Mouse (Mus musculus): ENCODE results near the gene Prkag1.

Prkag1 gene

DNA sequence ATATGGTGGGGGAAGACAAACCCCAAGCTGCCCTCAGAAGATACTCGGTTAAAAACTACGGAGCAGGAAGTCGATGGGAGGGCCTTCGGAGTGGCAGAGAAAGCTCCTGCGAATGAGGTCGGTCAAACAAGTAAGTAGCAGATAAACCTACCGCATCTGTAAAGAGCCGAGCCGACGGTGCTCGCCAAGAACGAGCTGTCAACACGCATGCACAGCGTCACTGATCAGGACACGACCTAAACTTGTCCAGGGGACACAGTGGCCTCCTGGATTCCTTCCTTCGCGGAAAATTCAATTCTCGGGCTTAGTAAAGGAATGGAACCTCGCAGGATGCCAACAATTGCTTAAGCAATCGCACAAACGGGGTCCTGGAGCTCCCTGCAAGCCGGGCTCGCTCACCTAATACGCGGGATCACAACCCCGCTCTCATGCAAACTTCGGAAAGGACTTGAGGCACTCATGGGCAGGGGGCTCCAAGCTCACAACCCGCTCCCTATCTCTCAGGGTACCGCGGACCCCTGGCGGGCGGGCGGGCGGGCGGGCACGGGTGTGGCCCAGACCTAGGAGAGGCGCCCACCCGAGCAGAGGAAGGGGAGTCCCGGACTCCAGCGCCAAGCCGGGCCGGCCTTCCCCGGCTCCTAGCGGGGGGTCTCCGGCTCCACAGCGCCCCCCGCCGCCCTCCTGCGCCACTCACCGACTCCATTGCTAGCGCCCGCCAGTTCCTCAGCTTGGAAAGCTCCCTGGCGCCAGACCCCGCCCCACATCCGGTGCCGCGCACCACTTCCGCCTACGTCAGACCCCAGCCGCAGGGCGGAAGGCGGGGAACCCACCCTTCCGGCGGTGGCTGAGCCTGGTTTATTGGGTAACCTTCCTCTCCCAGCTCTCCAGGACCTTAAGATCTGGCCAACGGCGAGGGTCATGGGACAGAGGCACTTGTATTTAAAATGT, at the start of gene Prkag1:
TSS of gene Prkag1 (minus strand) at position 786 of the 948 bp plus-strand sequence.
- Histone ChIP-seq H3K4me1 (replicated peaks; ENCODE audit: low read depth, low read length) (peaks cover 82% of the 10 kb centered on the region), H3K27me3 (ENCODE audit: insufficient read depth, low read length) (no peaks in the 10 kb centered on the region), H3K9me3 (ENCODE audit: low read length) (no peaks in the 10 kb centered on the region), H3K36me3 (ENCODE audit: insufficient read depth, low read length) (peaks cover 57% of the 10 kb centered on the region), H3K4me3 (replicated peaks; ENCODE audit: low read length) (peak within 1 kb of the TSS; percentile 91)
- TF ChIP-seq POU5F1 (IDR thresholded peaks at IDR 0.05; ENCODE audit: borderline replicate concordance, low read length) (no peak), CTCF (conservative IDR thresholded peaks at IDR 0.05; ENCODE audit: low read length) (no peak), NANOG (IDR thresholded peaks at IDR 0.05; ENCODE audit: borderline replicate concordance, low read length) (no peak)

DNA sequence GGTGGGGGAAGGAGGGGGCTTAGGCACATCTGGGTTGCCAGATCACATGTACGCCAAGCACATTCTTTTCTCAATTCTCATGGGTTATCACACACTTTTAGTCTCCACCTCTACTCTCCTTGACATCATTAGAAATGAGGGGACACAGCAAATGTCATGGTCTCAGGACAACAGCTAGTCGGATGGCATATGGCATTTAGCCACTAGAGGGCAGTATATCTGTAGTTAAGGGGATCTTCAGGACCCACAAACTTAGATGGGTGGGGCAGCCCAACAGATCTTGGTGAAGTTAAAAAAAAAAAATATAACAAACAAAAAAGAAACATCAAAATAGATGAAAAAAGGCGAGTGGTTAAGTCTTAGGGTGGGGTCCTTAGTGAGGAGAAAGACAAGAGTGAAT, 46.0 kb upstream of the Prkag1 start:
- no peak for TF ChIP-seq NANOG (IDR thresholded peaks at IDR 0.05; ENCODE audit: borderline replicate concordance, low read length)
- peak; percentile 91 for TF ChIP-seq CTCF (conservative IDR thresholded peaks at IDR 0.05; ENCODE audit: low read length)
- TF ChIP-seq POU5F1 (IDR thresholded peaks at IDR 0.05; ENCODE audit: borderline replicate concordance, low read length) = no peak
- H3K9me3 ChIP-seq (ENCODE audit: low read length) = no peaks in the 10 kb centered on the region

DNA sequence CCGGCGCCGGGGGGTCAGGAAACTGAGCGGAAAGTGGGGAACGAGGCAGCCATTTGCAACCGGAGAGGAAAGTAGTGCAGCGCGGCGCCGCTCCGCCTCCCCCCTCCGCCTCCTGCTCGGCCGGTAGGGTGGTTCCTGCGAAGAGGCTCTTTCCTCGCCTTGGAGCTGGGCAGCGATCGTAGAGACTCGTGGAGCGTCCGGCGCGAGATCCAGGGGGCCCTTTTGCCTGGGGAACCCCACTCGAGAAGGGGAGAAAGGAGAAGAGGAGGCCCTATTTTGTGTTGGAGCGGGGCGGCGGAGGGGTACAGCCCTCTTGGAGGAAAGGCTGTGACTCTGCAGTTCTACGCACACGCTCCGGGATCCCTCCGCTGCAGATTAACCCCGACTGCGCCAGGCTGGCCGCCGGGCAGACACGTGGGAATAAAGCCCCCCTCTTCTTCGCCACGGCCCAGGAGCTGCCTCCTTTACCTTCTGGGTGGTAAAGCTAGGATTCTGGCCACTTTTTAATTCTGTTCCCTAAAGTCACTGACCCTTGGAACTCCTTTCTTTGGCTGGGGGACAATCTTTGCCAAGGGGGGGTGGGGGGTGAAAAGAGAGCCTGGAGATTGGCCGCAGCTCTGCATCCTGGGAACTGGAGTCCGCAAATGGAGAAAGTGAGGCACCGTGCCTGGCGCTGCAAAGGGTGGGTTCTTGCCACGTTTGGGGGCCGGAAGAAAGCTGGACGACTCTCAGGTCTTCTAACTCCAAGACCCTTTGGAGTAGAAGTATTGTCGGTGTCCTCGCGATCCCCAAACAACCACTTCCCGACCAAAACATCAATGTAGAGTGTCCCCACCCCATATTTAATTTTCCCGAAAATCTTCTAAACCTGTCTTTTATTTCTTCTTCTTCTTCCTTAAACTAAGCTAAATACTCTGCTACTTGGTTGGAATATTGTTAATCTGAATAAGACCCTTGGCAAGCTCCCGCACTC, 40.9 kb upstream of the Prkag1 start:
- Histone ChIP-seq H3K27me3 (ENCODE audit: insufficient read depth, low read length) (no peaks in the 10 kb centered on the region), H3K9me3 (ENCODE audit: low read length) (no peaks in the 10 kb centered on the region), H3K4me3 (replicated peaks; ENCODE audit: low read length) (peak overlapping the region; percentile 99), H3K4me1 (replicated peaks; ENCODE audit: low read depth, low read length) (peaks cover 56% of the 10 kb centered on the region), H3K36me3 (ENCODE audit: insufficient read depth, low read length) (peaks cover 33% of the 10 kb centered on the region)
- TF ChIP-seq CTCF (conservative IDR thresholded peaks at IDR 0.05; ENCODE audit: low read length) = no peak

More for the DNA sequence above, 46.0 kb upstream of the Prkag1 start:
- Histone ChIP-seq H3K27me3 (ENCODE audit: insufficient read depth, low read length) (no peaks in the 10 kb centered on the region), H3K4me1 (replicated peaks; ENCODE audit: low read depth, low read length) (peaks cover 61% of the 10 kb centered on the region), H3K4me3 (replicated peaks; ENCODE audit: low read length) (no peak overlapping the region), H3K36me3 (ENCODE audit: insufficient read depth, low read length) (peaks cover 31% of the 10 kb centered on the region)

DNA sequence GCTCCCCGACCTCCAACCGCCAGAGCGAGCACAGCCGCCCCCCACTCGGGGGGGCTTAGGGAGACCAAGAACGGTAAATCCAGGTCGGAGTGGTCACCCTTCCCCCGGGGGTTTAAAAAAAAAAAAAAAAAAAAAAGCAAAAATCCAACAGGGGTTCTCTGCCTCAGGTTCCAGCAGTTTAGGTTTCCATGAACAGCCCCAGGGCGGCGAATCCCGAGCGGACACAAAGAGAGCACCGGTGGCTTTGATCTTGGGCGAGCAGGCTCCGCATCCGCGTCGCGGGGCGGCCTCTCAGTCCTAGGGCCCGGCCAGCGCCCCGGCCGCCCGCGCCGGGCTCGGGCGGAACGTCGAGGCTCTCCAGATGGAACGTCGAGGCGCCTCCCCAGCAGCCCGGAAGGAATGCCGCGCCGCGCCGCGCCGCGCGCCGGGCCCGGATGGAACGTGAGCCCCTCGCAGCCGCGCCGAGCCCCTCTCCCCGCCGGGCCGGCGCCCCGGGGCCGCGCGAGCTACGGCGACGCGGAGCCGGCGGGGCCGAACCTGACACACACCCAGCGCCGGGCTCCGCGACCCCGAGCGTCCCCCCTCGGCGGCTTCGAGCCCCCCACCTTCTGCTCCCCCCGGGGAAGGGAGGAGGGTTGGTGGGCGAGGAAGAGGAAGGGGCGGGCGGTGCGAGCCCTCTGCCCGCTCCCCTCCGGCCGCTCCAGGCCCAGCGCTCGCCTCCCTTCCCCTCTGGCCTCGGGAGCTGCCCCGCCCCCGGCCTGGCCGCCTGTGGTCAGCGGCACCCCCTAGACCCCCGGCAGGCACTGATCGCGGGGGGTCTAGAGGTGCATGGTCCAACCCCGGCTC, 40.0 kb upstream of the Prkag1 start, which contains the start of gene Kmt2d:
TSS of gene Kmt2d (minus strand) at position 135 of the 846 bp plus-strand sequence.
- Histone ChIP-seq H3K4me1 (replicated peaks; ENCODE audit: low read depth, low read length) (peaks cover 54% of the 10 kb centered on the region), H3K36me3 (ENCODE audit: insufficient read depth, low read length) (peaks cover 37% of the 10 kb centered on the region), H3K4me3 (replicated peaks; ENCODE audit: low read length) (peak within 1 kb of the TSS; percentile 99), H3K27me3 (ENCODE audit: insufficient read depth, low read length) (no peaks in the 10 kb centered on the region), H3K9me3 (ENCODE audit: low read length) (no peaks in the 10 kb centered on the region)
- TF ChIP-seq CTCF (conservative IDR thresholded peaks at IDR 0.05; ENCODE audit: low read length) = no peak
- no peak for TF ChIP-seq NANOG (IDR thresholded peaks at IDR 0.05; ENCODE audit: borderline replicate concordance, low read length)
- TF ChIP-seq POU5F1 (IDR thresholded peaks at IDR 0.05; ENCODE audit: borderline replicate concordance, low read length) = no peak

DNA sequence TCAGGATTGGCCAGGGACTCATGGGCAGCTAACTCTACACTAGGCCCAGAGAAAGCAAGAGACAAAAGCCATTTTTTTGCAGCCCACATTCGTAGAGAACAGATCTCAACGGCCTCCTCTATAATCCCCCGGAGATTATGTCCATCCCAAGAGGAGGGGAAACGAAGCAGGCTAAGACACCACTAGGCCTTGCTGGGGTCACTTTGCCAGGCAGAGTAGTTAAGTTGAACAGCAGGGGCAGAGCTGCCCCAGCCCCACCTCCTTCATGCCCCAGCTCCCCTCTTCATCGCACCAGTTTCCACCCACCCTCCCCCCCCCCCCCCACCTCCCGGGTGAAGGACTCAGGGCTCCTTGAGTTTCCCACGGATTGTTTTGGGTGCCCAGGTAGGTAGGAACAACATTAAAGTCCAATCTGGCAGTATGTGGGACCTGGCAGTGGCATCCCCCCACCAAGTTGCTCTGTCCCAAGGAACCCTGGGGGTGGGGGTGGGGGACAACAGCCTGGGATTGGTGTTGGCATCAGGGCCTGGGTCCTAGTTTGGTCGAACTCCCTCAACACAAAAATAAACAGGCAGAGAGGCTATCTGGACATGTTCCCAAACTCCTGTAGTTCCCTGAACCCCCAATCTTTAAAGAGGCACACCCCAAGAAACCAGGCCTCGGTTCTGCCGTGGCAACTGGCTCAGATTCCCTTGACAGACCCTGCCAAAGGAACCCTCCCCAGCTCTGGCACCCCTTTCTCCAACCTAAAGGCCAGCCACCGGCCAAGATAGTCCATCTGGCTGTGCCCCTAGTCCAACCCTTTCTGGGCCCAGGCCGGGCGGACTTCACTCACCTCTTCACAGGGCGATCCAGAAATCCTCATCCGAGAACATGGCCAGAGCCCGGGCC, 39.1 kb upstream of the Prkag1 start:
- Histone ChIP-seq H3K27me3 (ENCODE audit: insufficient read depth, low read length) (no peaks in the 10 kb centered on the region), H3K4me3 (replicated peaks; ENCODE audit: low read length) (peak overlapping the region; percentile 99), H3K4me1 (replicated peaks; ENCODE audit: low read depth, low read length) (peaks cover 52% of the 10 kb centered on the region), H3K36me3 (ENCODE audit: insufficient read depth, low read length) (peaks cover 44% of the 10 kb centered on the region), H3K9me3 (ENCODE audit: low read length) (no peaks in the 10 kb centered on the region)
- no peak for TF ChIP-seq NANOG (IDR thresholded peaks at IDR 0.05; ENCODE audit: borderline replicate concordance, low read length)
- no peak for TF ChIP-seq POU5F1 (IDR thresholded peaks at IDR 0.05; ENCODE audit: borderline replicate concordance, low read length)
- TF ChIP-seq CTCF (conservative IDR thresholded peaks at IDR 0.05; ENCODE audit: low read length) = no peak

DNA sequence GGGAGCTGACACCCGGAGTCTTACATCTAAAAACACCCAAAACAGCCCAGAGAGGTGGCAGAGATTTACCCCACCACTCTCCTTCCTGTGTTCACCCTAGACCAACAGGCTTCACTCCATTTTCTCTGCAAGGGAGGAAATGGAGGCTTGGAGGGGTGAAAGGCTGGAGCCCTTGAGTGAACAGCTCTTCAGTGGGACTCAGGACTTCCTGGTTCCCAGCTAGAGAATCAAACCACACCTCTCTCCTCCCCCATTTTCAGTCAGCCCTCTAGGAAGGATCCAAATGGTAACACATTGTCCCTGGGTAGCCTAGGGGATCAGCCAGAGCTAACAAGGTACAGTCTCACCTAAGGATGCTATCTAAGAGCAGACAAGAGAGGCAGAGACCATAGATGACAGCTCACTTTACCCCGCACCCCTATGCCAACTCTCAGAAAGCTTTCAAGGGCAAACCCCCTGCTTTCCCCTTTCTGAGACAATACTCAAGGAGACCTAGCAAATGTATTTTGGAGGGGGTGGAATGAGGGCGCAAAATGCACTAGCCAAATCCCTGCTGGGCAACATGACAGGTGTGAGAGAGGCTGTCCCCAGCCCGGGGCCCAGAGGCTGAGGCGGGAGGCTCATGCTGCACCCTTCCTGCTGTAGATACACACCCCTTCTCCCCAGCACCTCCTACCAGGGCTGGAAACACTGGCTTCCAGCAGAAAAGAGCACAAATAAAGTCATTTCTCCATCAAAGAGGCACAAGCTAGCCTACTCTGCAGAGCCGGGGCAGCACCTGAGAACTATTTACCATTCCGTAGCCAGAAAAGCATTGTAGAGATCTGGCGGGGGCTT, 38.2 kb upstream of the Prkag1 start:
- TF ChIP-seq NANOG (IDR thresholded peaks at IDR 0.05; ENCODE audit: borderline replicate concordance, low read length) (no peak), POU5F1 (IDR thresholded peaks at IDR 0.05; ENCODE audit: borderline replicate concordance, low read length) (no peak), CTCF (conservative IDR thresholded peaks at IDR 0.05; ENCODE audit: low read length) (no peak)
- H3K27me3 ChIP-seq (ENCODE audit: insufficient read depth, low read length) = no peaks in the 10 kb centered on the region
- peaks cover 58% of the 10 kb centered on the region for H3K4me1 ChIP-seq (replicated peaks; ENCODE audit: low read depth, low read length)
- H3K9me3 ChIP-seq (ENCODE audit: low read length) = no peaks in the 10 kb centered on the region
- peaks cover 53% of the 10 kb centered on the region for H3K36me3 ChIP-seq (ENCODE audit: insufficient read depth, low read length)
- H3K4me3 ChIP-seq (replicated peaks; ENCODE audit: low read length) = peak overlapping the region; percentile 99

Measured in E14TG2a.4 (cell line).